Mouse (Mus musculus) hematopoietic multipotent progenitor cell, adult 10-12 weeks (in vitro differentiated cells): ENCODE data around the gene 2310002L09Rik. TPM values are rescaled to one million over a fixed set of nuclear protein-coding genes. Genes with fewer than 3 reads are reported as not detected.

ENCODE experiments used
- polyA plus RNA-seq: library from polyadenylated mRNA; stranded (reverse); fragments of >175 nt; gene quantifications from 2 replicates; pipeline ENCODE4 v1.2.3, GENCODE M21; 2012; ENCODE audit warnings: low replicate concordance

The 2310002L09Rik gene
- polyA plus RNA-seq, result not detected in 2 replicates

GRCm38 (mm10) chr4:73950375-73950896 lies at the start of gene 2310002L09Rik:
TSS of gene 2310002L09Rik (minus strand) at chr4:73950846.

GRCm38 (mm10) chr4:73920660-73921059 lies 30.0 kb downstream of the 2310002L09Rik start, which contains the start of gene Gm11756:
TSS of gene Gm11756 (minus strand) at chr4:73920760.

GRCm38 (mm10) chr4:73905853-73906252 lies 44.8 kb downstream of the 2310002L09Rik start, which contains the start of gene Gm13871:
TSS of gene Gm13871 (minus strand) at chr4:73905953.

GRCm38 (mm10) chr4:73891012-73891411 lies 59.6 kb downstream of the 2310002L09Rik start, which contains the start of gene Gm11757:
TSS of gene Gm11757 (minus strand) at chr4:73891112.

Other genes with a start within 250 kb of the 2310002L09Rik start
- not detected in 2 replicates for gene Rasef, start 159.9 kb downstream of the 2310002L09Rik start, polyA plus RNA-seq
- not detected in 2 replicates for gene Gm11758, start 74.6 kb downstream of the 2310002L09Rik start, polyA plus RNA-seq
- not detected in 2 replicates for gene Gm11757, start 59.7 kb downstream of the 2310002L09Rik start, polyA plus RNA-seq
- gene Gm13871, start 44.9 kb downstream of the 2310002L09Rik start, polyA plus RNA-seq, result not detected in 2 replicates
- not detected in 2 replicates for gene Gm11756, start 30.1 kb downstream of the 2310002L09Rik start, polyA plus RNA-seq
- gene Frmd3, start 62.6 kb upstream of the 2310002L09Rik start, polyA plus RNA-seq, result 0.04 TPM in 1 of 2 replicates, not detected in the other